Mouse (Mus musculus): ENCODE data around the gene Fgfr2.
"Not testable (repeated sequence)": the region's sequence is repeated elsewhere in the genome, so short reads cannot be mapped to it uniquely, and the experiment has no call there.

Gene Fgfr2

GRCm38 (mm10) chr7:131146214-131146613 is 1976.9 kb downstream of the Fgfr2 start, which contains the start of gene 4933402N03Rik:
Gene 4933402N03Rik (minus strand): TSS chr7:131146314.
- no peak for DNase-seq (ENCODE audit: low spot score)

GRCm38 (mm10) chr7:131133181-131133580 is 1990.0 kb downstream of the Fgfr2 start:
- DNase-seq (ENCODE audit: low spot score): no peak

- no peak for DNase-seq (ENCODE audit: low spot score)
Observed at GRCm38 (mm10) chr7:131130021-131130420, 1993.1 kb downstream of the Fgfr2 start.

GRCm38 (mm10) chr7:131122210-131122807 is 2000.8 kb downstream of the Fgfr2 start:
- DNase-seq (ENCODE audit: low spot score): no peak

GRCm38 (mm10) chr7:131114434-131114833 is 2008.7 kb downstream of the Fgfr2 start:
- DNase-seq (ENCODE audit: low spot score): no peak

GRCm38 (mm10) chr7:131113676-131114075 is 2009.5 kb downstream of the Fgfr2 start:
- DNase-seq (ENCODE audit: low spot score): peak; percentile 14

- DNase-seq (ENCODE audit: low spot score): peak; percentile 56
Observed at GRCm38 (mm10) chr7:131112486-131112885, 2010.7 kb downstream of the Fgfr2 start.

GRCm38 (mm10) chr7:131082403-131082802 is 2040.7 kb downstream of the Fgfr2 start:
- not testable (repeated sequence) for DNase-seq (ENCODE audit: low spot score)

GRCm38 (mm10) chr7:131075956-131076355 is 2047.2 kb downstream of the Fgfr2 start:
- peak; percentile 15 for DNase-seq (ENCODE audit: low spot score)

GRCm38 (mm10) chr7:131074098-131074497 is 2049.1 kb downstream of the Fgfr2 start:
- not testable (repeated sequence) for DNase-seq (ENCODE audit: low spot score)

GRCm38 (mm10) chr7:131073476-131073875 is 2049.7 kb downstream of the Fgfr2 start:
- not testable (repeated sequence) for DNase-seq (ENCODE audit: low spot score)

GRCm38 (mm10) chr7:131068191-131068590 is 2055.0 kb downstream of the Fgfr2 start:
- DNase-seq (ENCODE audit: low spot score): peak; percentile 31

GRCm38 (mm10) chr7:131062541-131062940 is 2060.6 kb downstream of the Fgfr2 start:
- no peak for DNase-seq (ENCODE audit: low spot score)

GRCm38 (mm10) chr7:131059808-131060207 is 2063.3 kb downstream of the Fgfr2 start:
- peak; percentile 26 for DNase-seq (ENCODE audit: low spot score)

GRCm38 (mm10) chr7:131057918-131058317 is 2065.2 kb downstream of the Fgfr2 start:
- not testable (repeated sequence) for DNase-seq (ENCODE audit: low spot score)

- no peak for DNase-seq (ENCODE audit: low spot score)
Observed at GRCm38 (mm10) chr7:131054808-131055370, 2068.3 kb downstream of the Fgfr2 start.

- DNase-seq (ENCODE audit: low spot score): not testable (repeated sequence)
Observed at GRCm38 (mm10) chr7:131049829-131050228, 2073.3 kb downstream of the Fgfr2 start.

- DNase-seq (ENCODE audit: low spot score): not testable (repeated sequence)
Observed at GRCm38 (mm10) chr7:131045258-131045835, 2077.8 kb downstream of the Fgfr2 start.

GRCm38 (mm10) chr7:131042657-131043056 is 2080.5 kb downstream of the Fgfr2 start:
- DNase-seq (ENCODE audit: low spot score): no peak

GRCm38 (mm10) chr7:131040760-131041159 is 2082.4 kb downstream of the Fgfr2 start:
- not testable (repeated sequence) for DNase-seq (ENCODE audit: low spot score)

GRCm38 (mm10) chr7:131037083-131037482 is 2086.1 kb downstream of the Fgfr2 start:
- no peak for DNase-seq (ENCODE audit: low spot score)

- no peak for DNase-seq (ENCODE audit: low spot score)
Observed at GRCm38 (mm10) chr7:131036396-131036795, 2086.8 kb downstream of the Fgfr2 start.

GRCm38 (mm10) chr7:131031755-131032154 is 2091.4 kb downstream of the Fgfr2 start, which contains the start of gene Dmbt1:
Gene Dmbt1 (plus strand): TSS chr7:131032053.
- DNase-seq (ENCODE audit: low spot score): no peak

All from urinary bladder, postnatal 14 days (tissue).